Mouse (Mus musculus) T-helper 1 cell (primary cell): ENCODE measurements at regions not wholly inside any gene's neighbourhood (a gene's known extent, or its start where the extent isn't known, plus 50 kb on each side); places are given as distances from the start of the nearest gene placed in this dataset.

Source experiments
- in situ Hi-C: fragments of 300-600 bp; cut with MboI, MseI; formaldehyde crosslinking; loops from one replicate; pipeline ENCODE4 v1.15.1; 2025; ENCODE audit warnings: high pct_unique_total_duplicates

GRCm38 (mm10) chr13:49863846-49864245 lies 65.0 kb upstream of the Gm30302 start:
- in situ Hi-C loops = loop anchor here (5.0 kb wide), 1 partner anchor 1023 kb away; no protein-coding TSS in a partner anchor

- in situ Hi-C loops = no loop called here
Observed at GRCm38 (mm10) chr13:49849579-49850311, 50.9 kb upstream of the Gm30302 start.
